Mouse (Mus musculus) midbrain, embryonic 15.5 days (tissue): ENCODE measurements around the gene Scoc. TPM values are rescaled to one million over a fixed set of nuclear protein-coding genes. Genes with fewer than 3 reads are reported as not detected.

Experiments
- ATAC-seq: fragments of 200-750 bp; cut with Nextera tagmentation; replicated peaks from 2 replicates; pipeline ENCODE4 v1.8.0; 2017; ENCODE audit warnings: moderate TSS enrichment
- H3K27ac ChIP-seq: fragments of 300-500 bp; sonication (generic); 2 replicates; pipeline ENCODE4 v1.5.1; 2015; ENCODE audit warnings: mild to moderate bottlenecking, inconsistent platforms
- H3K27me3 ChIP-seq: fragments of 300-500 bp; sonication (generic); replicated peaks from 2 replicates; pipeline ENCODE4 v1.6.1; 2015; ENCODE audit warnings: inconsistent platforms
- H3K36me3 ChIP-seq: fragments of 300-500 bp; sonication (generic); replicated peaks from 2 replicates; pipeline ENCODE4 v1.6.1; 2015; ENCODE audit warnings: inconsistent platforms
- H3K4me1 ChIP-seq: fragments of 300-500 bp; sonication (generic); 2 replicates; pipeline ENCODE4 v1.6.1; 2015; ENCODE audit warnings: inconsistent platforms
- H3K4me2 ChIP-seq: fragments of 300-500 bp; sonication (generic); 2 replicates; pipeline ENCODE4 v1.6.1; 2015; ENCODE audit warnings: inconsistent platforms, mild to moderate bottlenecking, moderate library complexity
- H3K4me3 ChIP-seq: fragments of 300-500 bp; sonication (generic); 2 replicates; pipeline ENCODE4 v1.5.1; 2015; ENCODE audit warnings: mild to moderate bottlenecking, inconsistent platforms
- H3K9ac ChIP-seq: fragments of 300-500 bp; sonication (generic); 2 replicates; pipeline ENCODE4 v1.6.1; 2015; ENCODE audit warnings: mild to moderate bottlenecking, inconsistent platforms
- H3K9me3 ChIP-seq: fragments of 300-500 bp; sonication (generic); 2 replicates; pipeline ENCODE4 v1.6.1; 2016; ENCODE audit warnings: inconsistent platforms
- WGBS: fragments of 180-500 bp; shearing (Covaris S2); methylation state at CpG from one replicate; pipeline ENCODE4 v1.1.7; 2015; ENCODE audit warnings: mixed read lengths; 5-methylcytosine and 5-hydroxymethylcytosine counted together
- polyA plus RNA-seq: library from polyadenylated mRNA; unstranded; fragments of >200 nt; fragmentation: Nextera tagmentation; extraction: Ambion mirVana; gene quantifications from 2 replicates; pipeline ENCODE4 v1.2.1, GENCODE M21; 2015

Gene Scoc
- polyA plus RNA-seq, 1 experiment from 2014 or later: 268 TPM

DNA sequence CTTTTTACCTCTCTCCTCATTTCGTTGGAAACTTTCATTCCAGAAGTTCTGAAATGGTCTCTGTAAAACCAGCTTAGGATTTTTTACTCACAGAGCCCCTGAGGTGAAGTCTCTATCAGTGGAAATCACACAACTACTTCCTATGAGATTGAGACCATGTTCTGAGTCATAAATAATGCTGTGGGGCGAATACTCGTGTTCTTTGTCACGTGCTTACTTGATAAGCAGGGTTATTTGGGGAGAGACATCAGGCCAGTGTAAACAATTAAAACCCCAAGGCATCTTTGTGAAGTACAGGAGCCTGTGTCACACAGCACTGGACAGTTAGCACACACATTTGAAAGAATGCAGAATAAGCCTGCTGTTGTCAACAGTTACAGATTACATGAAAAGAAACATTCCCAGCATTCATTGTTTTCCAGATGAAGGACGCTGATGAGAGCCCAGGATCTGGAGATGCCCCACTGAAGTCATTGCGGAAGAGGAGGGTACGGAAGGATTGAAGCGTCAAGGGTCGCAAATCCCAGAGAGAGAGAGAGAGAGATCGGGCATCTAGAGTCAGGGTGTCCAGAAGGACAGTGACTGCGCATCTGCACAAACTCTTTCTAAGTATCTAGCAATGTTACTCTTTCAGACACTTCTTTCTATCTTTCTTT, 32.0 kb downstream of the Scoc start:
- Histone ChIP-seq H3K27ac (no peak overlapping the region), H3K27me3 (no peaks in the 10 kb centered on the region), H3K36me3 (no peaks in the 10 kb centered on the region), H3K4me2 (no peak overlapping the region), H3K4me1 (no peaks in the 10 kb centered on the region), H3K4me3 (no peak overlapping the region), H3K9me3 (no peaks in the 10 kb centered on the region), H3K9ac (no peak overlapping the region)
- WGBS: 76% methylated on average over 11 of the region's 11 CpGs
- no peak for ATAC-seq

DNA sequence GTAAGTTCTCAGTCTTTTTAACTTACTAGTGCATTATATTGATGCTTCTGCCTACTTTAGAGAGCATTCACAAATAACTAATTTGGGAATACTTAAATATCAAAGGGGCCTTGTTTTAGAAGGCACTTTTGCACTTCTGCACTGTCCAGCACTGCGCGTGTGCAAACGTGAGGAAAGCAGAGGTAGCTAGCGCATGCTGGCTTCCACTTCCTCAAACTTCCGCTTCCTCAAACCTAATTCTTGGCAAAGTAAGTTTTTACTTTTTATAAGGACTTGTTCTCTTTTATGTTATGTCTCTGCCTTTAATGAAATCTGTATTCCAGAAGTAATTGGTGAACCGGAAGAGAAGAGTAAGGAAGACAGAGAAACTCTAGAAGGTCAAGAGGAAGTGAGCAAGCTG, 33.0 kb downstream of the Scoc start:
- H3K4me2 ChIP-seq: no peak overlapping the region
- H3K9me3 ChIP-seq: no peaks in the 10 kb centered on the region
- ATAC-seq: no peak
- H3K27ac ChIP-seq: no peak overlapping the region
- WGBS: 91% methylated on average over 6 of the region's 6 CpGs
- H3K9ac ChIP-seq: no peak overlapping the region
- H3K4me3 ChIP-seq: no peak overlapping the region
- no peaks in the 10 kb centered on the region for H3K27me3 ChIP-seq
- H3K36me3 ChIP-seq: no peaks in the 10 kb centered on the region
- H3K4me1 ChIP-seq: no peaks in the 10 kb centered on the region

DNA sequence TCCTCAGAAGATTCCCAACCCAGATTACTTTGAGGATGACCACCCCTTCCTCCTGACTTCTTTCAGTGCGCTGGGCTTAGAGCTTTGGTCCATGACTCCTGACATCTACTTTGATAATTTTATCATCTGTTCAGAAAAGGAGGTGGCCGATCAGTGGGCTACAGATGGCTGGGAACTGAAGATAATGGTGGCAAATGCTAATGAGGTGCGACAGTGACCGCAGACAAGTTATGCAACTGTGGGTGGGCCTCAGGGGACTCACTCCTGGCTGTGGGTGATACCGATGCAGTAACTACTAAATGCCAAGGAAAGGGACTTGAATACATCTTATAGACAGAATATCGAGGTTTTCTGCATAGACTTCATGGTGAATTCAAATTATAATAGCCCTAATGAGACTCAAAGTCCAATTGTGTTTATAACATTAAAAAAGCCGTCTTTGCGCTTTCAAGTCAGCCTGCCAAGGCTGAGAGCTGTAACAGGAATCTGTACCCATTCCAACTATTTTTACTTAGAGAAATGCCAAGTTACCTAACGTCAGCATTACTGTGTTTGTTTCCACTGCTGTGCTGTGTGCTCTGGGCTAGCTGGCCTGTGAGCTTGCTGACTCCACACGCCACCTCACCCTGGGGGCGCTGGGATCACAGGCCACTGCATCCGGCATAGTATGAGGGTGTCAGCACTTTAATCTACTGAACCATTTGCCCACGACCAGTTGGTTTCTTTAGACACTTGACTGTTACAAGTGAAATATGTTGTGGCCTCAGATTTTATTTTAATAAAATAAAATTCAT, 35.0 kb downstream of the Scoc start:
- H3K9ac ChIP-seq: no peak overlapping the region
- WGBS: 71% methylated on average over 13 of the region's 13 CpGs
- no peak overlapping the region for H3K4me3 ChIP-seq
- H3K36me3 ChIP-seq: no peaks in the 10 kb centered on the region
- ATAC-seq: no peak
- no peak overlapping the region for H3K4me2 ChIP-seq
- no peaks in the 10 kb centered on the region for H3K9me3 ChIP-seq
- H3K4me1 ChIP-seq: no peaks in the 10 kb centered on the region
- H3K27ac ChIP-seq: no peak overlapping the region
- H3K27me3 ChIP-seq: no peaks in the 10 kb centered on the region

DNA sequence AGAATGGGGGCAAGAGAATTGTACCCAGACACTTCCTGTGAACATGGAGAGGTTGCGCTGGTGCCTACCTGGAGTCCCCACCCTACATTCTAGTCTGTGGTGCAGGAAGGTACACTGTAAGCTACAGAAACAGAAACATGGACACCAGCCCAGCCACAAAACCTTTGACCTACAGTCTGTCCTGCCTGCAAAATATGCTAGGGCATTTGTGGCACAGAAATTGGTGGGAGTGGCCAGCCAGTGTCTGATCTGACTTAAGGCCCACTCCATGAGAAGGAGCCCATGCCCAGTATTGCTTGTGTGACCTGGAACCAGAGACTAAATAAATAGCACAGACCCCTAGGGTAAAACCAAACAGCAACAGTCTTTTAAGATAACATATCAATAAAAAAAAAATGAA, 36.8 kb downstream of the Scoc start:
- Histone ChIP-seq H3K4me1 (no peaks in the 10 kb centered on the region), H3K9me3 (no peaks in the 10 kb centered on the region), H3K4me2 (no peak overlapping the region), H3K36me3 (no peaks in the 10 kb centered on the region), H3K27me3 (no peaks in the 10 kb centered on the region), H3K4me3 (no peak overlapping the region), H3K27ac (no peak overlapping the region), H3K9ac (no peak overlapping the region)
- ATAC-seq: no peak
- WGBS: 97% methylated on average over 1 of the region's 1 CpGs

DNA sequence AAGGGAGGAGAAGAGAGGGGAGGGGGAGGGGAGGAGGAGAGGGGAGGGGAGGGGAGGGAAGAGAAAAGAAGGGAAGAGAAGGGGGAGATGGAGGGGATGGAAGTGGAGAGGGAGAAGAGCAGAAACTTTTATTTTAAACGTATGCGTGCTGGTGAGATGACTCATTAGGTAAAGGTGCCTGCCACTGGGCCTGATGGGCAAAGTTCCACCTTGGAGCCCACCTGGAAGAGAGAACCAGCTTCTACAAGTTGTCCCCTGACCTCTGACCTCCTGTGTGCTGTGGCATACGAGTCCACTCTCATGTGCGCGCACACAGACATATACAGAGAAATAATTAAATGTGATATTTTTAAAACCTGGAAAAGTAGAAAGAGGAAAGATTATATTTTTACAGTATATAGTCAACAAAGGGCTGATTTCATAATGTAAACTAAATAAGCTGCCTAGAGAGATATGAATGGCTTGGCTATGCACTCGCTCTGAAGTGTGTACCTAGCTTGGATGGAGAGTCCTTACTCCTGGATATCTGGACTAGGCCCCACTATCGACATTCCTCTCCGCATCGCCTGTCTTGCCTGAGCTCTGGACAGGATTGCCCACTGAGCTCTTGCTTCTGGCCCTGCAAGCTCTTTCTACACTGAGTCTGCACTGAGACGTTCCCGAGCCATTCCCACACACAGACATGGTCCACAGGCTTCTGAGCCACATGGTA, 39.2 kb downstream of the Scoc start:
- 94% methylated on average over 11 of the region's 11 CpGs for WGBS
- H3K4me3 ChIP-seq: no peak overlapping the region
- no peaks in the 10 kb centered on the region for H3K36me3 ChIP-seq
- H3K9ac ChIP-seq: no peak overlapping the region
- ATAC-seq: no peak
- H3K27ac ChIP-seq: no peak overlapping the region
- H3K4me2 ChIP-seq: no peak overlapping the region
- H3K4me1 ChIP-seq: no peaks in the 10 kb centered on the region
- H3K27me3 ChIP-seq: no peaks in the 10 kb centered on the region
- H3K9me3 ChIP-seq: no peaks in the 10 kb centered on the region

DNA sequence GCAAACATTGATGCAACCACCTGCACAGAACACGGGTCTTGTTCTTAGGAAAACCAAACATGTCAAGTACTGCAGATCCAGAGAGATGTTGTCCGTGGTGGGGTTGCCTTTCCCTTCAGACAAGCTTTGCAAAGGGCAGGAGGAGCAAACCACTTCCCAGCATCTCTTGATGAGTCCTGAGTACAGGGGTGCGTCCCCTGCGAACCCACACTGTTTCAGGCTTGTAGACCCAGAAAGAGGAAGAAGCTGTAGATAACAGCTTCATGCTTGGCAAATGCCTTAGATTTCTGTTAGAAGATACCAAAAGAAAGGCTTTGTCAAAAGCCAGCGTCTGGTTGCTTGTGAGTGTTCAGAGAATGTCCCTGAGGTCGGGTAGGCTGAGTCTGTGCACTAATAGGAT, 40.2 kb downstream of the Scoc start:
- Histone ChIP-seq H3K4me1 (no peaks in the 10 kb centered on the region), H3K4me2 (no peak overlapping the region), H3K27me3 (no peaks in the 10 kb centered on the region), H3K4me3 (no peak overlapping the region), H3K27ac (no peak overlapping the region), H3K9me3 (no peaks in the 10 kb centered on the region), H3K9ac (no peak overlapping the region), H3K36me3 (no peaks in the 10 kb centered on the region)
- WGBS: 84% methylated on average over 6 of the region's 6 CpGs
- ATAC-seq: no peak

DNA sequence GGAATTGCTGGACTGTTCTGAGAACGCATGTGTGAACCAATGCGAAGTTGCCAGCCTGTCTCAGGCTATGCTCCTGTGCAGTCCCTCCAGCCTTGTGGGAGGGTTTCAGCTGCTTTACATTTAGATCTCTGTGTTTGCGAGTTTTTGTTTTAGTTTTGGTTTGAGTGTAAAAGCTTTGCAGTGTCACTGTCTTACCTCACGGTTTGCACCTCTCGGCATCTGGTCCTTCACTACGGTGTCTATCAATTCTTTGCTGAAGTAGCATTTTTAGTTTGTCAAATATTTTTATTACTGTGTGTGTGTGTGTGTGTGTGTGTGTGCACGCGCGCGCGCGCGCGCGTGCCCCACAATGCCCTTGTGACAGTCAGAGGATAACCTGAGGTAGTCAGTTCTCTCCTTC, 41.3 kb downstream of the Scoc start:
- ATAC-seq: no peak
- H3K27me3 ChIP-seq: no peaks in the 10 kb centered on the region
- 96% methylated on average over 15 of the region's 15 CpGs for WGBS

DNA sequence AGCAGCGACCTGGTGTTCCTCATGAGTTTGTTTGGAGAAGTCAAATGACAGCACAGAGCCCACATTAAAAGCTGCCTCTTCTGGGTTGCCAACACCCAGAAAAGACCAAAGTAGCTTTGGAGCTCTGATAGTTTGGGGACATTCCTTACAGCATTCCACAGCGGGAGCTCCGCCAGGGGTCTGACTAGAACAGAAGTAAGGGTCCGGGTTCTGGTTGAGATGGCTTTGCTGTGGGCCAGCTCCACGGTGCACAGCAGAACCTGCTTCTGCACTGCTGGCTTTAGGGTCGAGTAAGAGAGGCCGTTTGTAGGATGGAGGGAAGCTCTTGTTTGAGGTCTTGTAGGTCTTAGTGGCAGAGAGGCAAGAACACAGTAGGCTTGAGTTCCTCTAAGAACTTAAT, 49.7 kb downstream of the Scoc start:
- Histone ChIP-seq H3K36me3 (no peaks in the 10 kb centered on the region), H3K4me3 (no peak overlapping the region), H3K9me3 (no peaks in the 10 kb centered on the region), H3K4me2 (no peak overlapping the region), H3K27me3 (no peaks in the 10 kb centered on the region), H3K9ac (no peak overlapping the region), H3K4me1 (no peaks in the 10 kb centered on the region), H3K27ac (no peak overlapping the region)
- WGBS: 88% methylated on average over 7 of the region's 7 CpGs
- ATAC-seq: no peak

More for the DNA sequence above, 41.3 kb downstream of the Scoc start:
- Histone ChIP-seq H3K9me3 (no peaks in the 10 kb centered on the region), H3K4me1 (no peaks in the 10 kb centered on the region), H3K4me3 (no peak overlapping the region), H3K9ac (no peak overlapping the region), H3K27ac (no peak overlapping the region), H3K4me2 (no peak overlapping the region), H3K36me3 (no peaks in the 10 kb centered on the region)

DNA sequence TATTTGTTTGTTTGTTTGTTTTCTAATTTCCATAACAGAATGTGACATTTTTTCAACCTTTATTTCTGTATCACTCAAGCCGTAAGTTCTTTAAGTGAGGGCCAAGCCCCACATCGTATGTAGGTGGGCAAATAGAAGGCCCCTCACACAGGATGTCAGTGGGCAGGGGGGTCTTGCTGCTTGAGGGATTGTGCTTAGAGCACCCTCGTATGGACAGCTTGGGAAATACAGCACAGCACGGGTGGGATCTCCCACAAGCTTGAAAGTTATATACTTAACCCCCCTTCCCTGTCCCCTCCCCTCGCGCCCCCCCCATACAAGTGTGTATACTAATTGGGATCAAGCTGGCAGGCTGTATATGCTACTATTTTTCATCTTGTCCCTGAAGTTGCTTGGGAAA, 51.4 kb downstream of the Scoc start:
- Histone ChIP-seq H3K4me3 (no peak overlapping the region), H3K4me2 (no peak overlapping the region), H3K27ac (no peak overlapping the region), H3K9me3 (no peaks in the 10 kb centered on the region), H3K36me3 (no peaks in the 10 kb centered on the region), H3K9ac (no peak overlapping the region), H3K4me1 (no peaks in the 10 kb centered on the region), H3K27me3 (no peaks in the 10 kb centered on the region)
- no peak for ATAC-seq
- WGBS: 42% methylated on average over 6 of the region's 6 CpGs

DNA sequence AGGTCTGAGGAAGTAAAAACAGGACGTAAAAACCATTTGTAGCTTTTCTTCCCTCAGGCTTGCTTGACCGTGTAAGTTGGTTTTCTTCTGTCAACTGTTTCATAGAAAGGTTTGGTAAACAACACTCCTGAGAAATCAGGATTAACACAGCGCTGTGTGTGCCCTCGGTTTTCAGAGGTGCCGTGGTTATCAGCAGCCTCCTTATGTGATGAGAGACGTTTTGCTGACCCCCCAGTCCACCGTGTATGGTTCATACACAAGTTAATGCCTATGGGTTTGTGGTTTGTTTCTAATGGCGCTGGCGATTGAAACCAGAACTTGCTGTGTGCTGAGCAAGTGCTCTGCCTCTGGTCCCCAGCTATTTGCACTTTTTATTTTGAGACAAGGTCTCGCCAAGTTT, 52.6 kb downstream of the Scoc start:
- ATAC-seq: no peak
- Histone ChIP-seq H3K27ac (no peak overlapping the region), H3K27me3 (no peaks in the 10 kb centered on the region), H3K4me1 (no peaks in the 10 kb centered on the region), H3K4me3 (no peak overlapping the region), H3K9me3 (no peaks in the 10 kb centered on the region), H3K4me2 (no peak overlapping the region), H3K36me3 (no peaks in the 10 kb centered on the region; the same call in 1 of the 2 replicates), H3K9ac (no peak overlapping the region)
- WGBS: 87% methylated on average over 10 of the region's 10 CpGs

DNA sequence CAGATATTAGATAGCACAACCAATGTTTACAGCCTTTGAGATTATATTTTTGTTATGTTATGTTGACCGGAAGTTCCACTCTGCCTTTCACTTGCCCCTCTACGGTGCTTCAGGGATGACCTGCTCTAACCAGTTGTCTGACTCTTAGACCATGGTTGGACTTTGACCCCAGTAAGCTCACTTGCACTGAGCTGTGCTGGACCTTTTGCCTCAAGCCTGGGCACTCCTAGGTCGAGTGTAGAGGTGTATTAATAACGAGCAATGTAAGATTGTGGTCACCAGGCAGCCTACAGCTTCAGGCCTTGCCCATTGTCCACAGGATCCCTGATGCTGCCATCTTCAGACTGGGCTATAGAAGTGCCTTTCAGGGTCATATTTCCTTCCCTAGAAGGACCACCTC, 60.5 kb downstream of the Scoc start:
- ATAC-seq: no peak
- H3K27ac ChIP-seq: no peak overlapping the region
- H3K9ac ChIP-seq: no peak overlapping the region
- H3K27me3 ChIP-seq: no peaks in the 10 kb centered on the region
- no peak overlapping the region for H3K4me2 ChIP-seq
- no peaks in the 10 kb centered on the region for H3K9me3 ChIP-seq
- no peak overlapping the region for H3K4me3 ChIP-seq
- WGBS: 82% methylated on average over 4 of the region's 4 CpGs
- H3K36me3 ChIP-seq: no peaks in the 10 kb centered on the region; the same call in 1 of the 2 replicates
- no peaks in the 10 kb centered on the region for H3K4me1 ChIP-seq

DNA sequence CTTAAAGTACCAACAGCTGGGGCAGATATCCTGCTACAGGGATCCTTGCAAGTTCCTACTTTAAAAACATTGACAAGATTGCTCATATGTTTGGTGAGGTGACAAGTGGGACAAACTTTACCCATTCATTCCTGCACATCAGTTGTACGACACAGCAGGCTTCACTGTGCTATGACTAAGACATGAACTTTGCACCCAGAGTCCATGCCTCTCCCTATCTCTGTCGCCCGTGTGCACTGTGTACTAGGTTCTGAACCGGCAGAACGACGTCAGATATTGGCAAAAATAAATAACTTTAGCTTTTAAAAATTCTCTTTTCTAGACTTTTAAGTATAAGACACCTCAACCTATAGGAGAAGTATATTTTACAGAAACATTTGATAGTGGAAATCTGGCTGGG, 61.5 kb downstream of the Scoc start:
- no peak for ATAC-seq
- Histone ChIP-seq H3K36me3 (no peaks in the 10 kb centered on the region; the same call in 1 of the 2 replicates), H3K4me2 (no peak overlapping the region), H3K4me3 (no peak overlapping the region), H3K9me3 (no peaks in the 10 kb centered on the region), H3K9ac (no peak overlapping the region), H3K27ac (no peak overlapping the region), H3K4me1 (no peaks in the 10 kb centered on the region), H3K27me3 (no peaks in the 10 kb centered on the region)
- WGBS: 88% methylated on average over 6 of the region's 6 CpGs
